In genomic region chr9:29961512-29961911, GRCm38 (mm10) we compare ENCODE assay signal across 11 mouse cellular contexts. TPM values are rescaled to one million over a fixed set of nuclear protein-coding genes. Genes with fewer than 3 reads are reported as not detected.
DNase-seq lines count a peak whose midpoint lies in the region; ATAC-seq and TF ChIP-seq lines count a peak whose summit lies in the region.
"Had no signal": no experiment of that assay in that cellular context is flagged by ENCODE, and none has a peak within 500 bp of the region (broad histone marks: within the 10 kb centered on the region; RNA-seq: fewer than 3 reads in every experiment).

No protein-coding gene starts in this region.

- peak overlapping the region; percentile 79 for H3K4me3 ChIP-seq in left cerebral cortex, adult 2 months
- H3K4me3 ChIP-seq in forebrain, embryonic 13.5 days, result peak overlapping the region; percentile 45
- peak overlapping the region; percentile 37 for H3K4me3 ChIP-seq in intestine, embryonic 14.5 days (ENCODE audit: low read depth, low read length)
- peak overlapping the region; percentile 49 for H3K4me3 ChIP-seq in neural tube, embryonic 13.5 days
- H3K4me3 ChIP-seq: erythroblast, embryonic 14.5 days had no signal

- H3K9ac ChIP-seq in forebrain, embryonic 13.5 days, result peak overlapping the region; percentile 59
- no peak overlapping the region for H3K9ac ChIP-seq in intestine, embryonic 14.5 days (ENCODE audit: low read length)
- peak overlapping the region; percentile 77 for H3K9ac ChIP-seq in neural tube, embryonic 13.5 days

- peaks cover 28% of the 10 kb centered on the region for H3K4me1 ChIP-seq in forebrain, embryonic 13.5 days
- no peaks in the 10 kb centered on the region for H3K4me1 ChIP-seq in intestine, embryonic 14.5 days (replicated peaks; ENCODE audit: control insufficient read depth, insufficient read depth, low read length)
- peaks cover 46% of the 10 kb centered on the region for H3K4me1 ChIP-seq in neural tube, embryonic 13.5 days (replicated peaks)

- no peak for TF ChIP-seq CTCF in left cerebral cortex, adult 2 months (IDR thresholded peaks at IDR 0.05)

- peak overlapping the region; percentile 96 for H3K27ac ChIP-seq in left cerebral cortex, adult 2 months
- H3K27ac ChIP-seq in forebrain, embryonic 13.5 days, result no peak overlapping the region
- no peak overlapping the region for H3K27ac ChIP-seq in intestine, embryonic 14.5 days (ENCODE audit: low read depth)
- peak overlapping the region; percentile 82 for H3K27ac ChIP-seq in neural tube, embryonic 13.5 days (replicated peaks)

- H3K36me3 ChIP-seq in forebrain, embryonic 13.5 days (ENCODE audit: poor library complexity, severe bottlenecking), result no peaks in the 10 kb centered on the region
- no peaks in the 10 kb centered on the region for H3K36me3 ChIP-seq in intestine, embryonic 14.5 days (ENCODE audit: control insufficient read depth, insufficient read depth, low read length)
- no peaks in the 10 kb centered on the region for H3K36me3 ChIP-seq in neural tube, embryonic 13.5 days

- H3K9me3 ChIP-seq in forebrain, embryonic 13.5 days (replicated peaks), result no peaks in the 10 kb centered on the region
- no peaks in the 10 kb centered on the region for H3K9me3 ChIP-seq in intestine, embryonic 14.5 days (ENCODE audit: control insufficient read depth, low read length)
- no peaks in the 10 kb centered on the region for H3K9me3 ChIP-seq in neural tube, embryonic 13.5 days

- DNase-seq in left cerebral cortex, adult 2 months (ENCODE audit: extremely low spot score in 1 of 2, low spot score in 2 of 2), result no peak
- no peak for DNase-seq in left cerebral cortex, adult 11 months (ENCODE audit: low spot score)
- no peak for DNase-seq in intestine, embryonic 14.5 days (ENCODE audit: low spot score)
- no peak for DNase-seq in urinary bladder, postnatal 4 days (ENCODE audit: low spot score in 2 of 2)
- DNase-seq in ovary, postnatal 14 days (ENCODE audit: low spot score), result no peak
- no peak for DNase-seq in layer of hippocampus, adult 8-10 months (ENCODE audit: low spot score in 2 of 2)
- DNase-seq: lung, postnatal 10 days had no signal

- intact Hi-C loops in left cerebral cortex, adult 2 months (cut with DNase I), result loop anchor here (5.0 kb wide), 4 partner anchors 79 to 299 kb away; no protein-coding TSS in a partner anchor

- ATAC-seq in forebrain, embryonic 13.5 days, result no peak; the same call in 1 of the 2 replicates
- ATAC-seq in intestine, embryonic 14.5 days (replicated peaks; ENCODE audit: low FRiP score, low TSS enrichment, low read depth), result no peak
- no peak for ATAC-seq in neural tube, embryonic 13.5 days (ENCODE audit: low read depth)

- H3K27me3 ChIP-seq in forebrain, embryonic 13.5 days, result peaks cover 9% of the 10 kb centered on the region; the same call in 1 of the 2 replicates
- peaks cover 16% of the 10 kb centered on the region for H3K27me3 ChIP-seq in intestine, embryonic 14.5 days (replicated peaks; ENCODE audit: control insufficient read depth, insufficient read depth, low read length)
- peaks cover 8% of the 10 kb centered on the region; the same call in 1 of the 2 replicates for H3K27me3 ChIP-seq in neural tube, embryonic 13.5 days

- 35% methylated on average over 2 of the region's 2 CpGs for WGBS in forebrain, embryonic 13.5 days
- WGBS in intestine, embryonic 14.5 days, result 53% methylated on average over 2 of the region's 2 CpGs
- 37% methylated on average over 2 of the region's 2 CpGs for WGBS in neural tube, embryonic 13.5 days

- H3K4me2 ChIP-seq in forebrain, embryonic 13.5 days, result peak overlapping the region; percentile 75
- H3K4me2 ChIP-seq in intestine, embryonic 14.5 days (ENCODE audit: low read length), result peak overlapping the region; percentile 71
- peak overlapping the region; percentile 69 for H3K4me2 ChIP-seq in neural tube, embryonic 13.5 days

RNA-seq across cellular contexts. Expression of gene Ntm, which starts 1.4 kb away (rescaled TPM):
- total RNA-seq in left cerebral cortex, adult 2 months (2021), result 100 to 1,000 TPM; 288 to 294 TPM
- 61.4 and 65.7 TPM in 2 replicates for polyA plus RNA-seq in forebrain, embryonic 13.5 days (2015; fragmentation: Nextera tagmentation; extraction: Ambion mirVana)
- 11.6 and 14.0 TPM in 2 replicates for polyA plus RNA-seq in intestine, embryonic 14.5 days (2014; fragmentation: Nextera tagmentation; extraction: Ambion mirVana)
- polyA plus RNA-seq in neural tube, embryonic 13.5 days (2015; fragmentation: Nextera tagmentation; extraction: Ambion mirVana), result 150 and 151 TPM in 2 replicates
- 100 to 1,000 TPM; 148 to 166 (median 161) TPM for total RNA-seq in layer of hippocampus, adult 8-10 months (2022)
- total RNA-seq: MEL had no signal

Comparison
In these comparisons a context has a peak if more than half of its experiments do, and no peak if none do; other contexts are left out.
1. H3K27ac ChIP-seq: peak in left cerebral cortex, adult 2 months (single experiment) and neural tube, embryonic 13.5 days (single experiment); none in forebrain, embryonic 13.5 days (single experiment) and intestine, embryonic 14.5 days (single experiment).
2. Peak in every context shown above with its lines, with median percentiles within 50 percentile points of each other: H3K4me3 ChIP-seq and H3K4me2 ChIP-seq.